Mouse (Mus musculus): ENCODE measurements at regions not wholly inside any gene's neighbourhood (a gene's known extent, or its start where the extent isn't known, plus 50 kb on each side); places are given as distances from the start of the nearest gene placed in this dataset.

- no peak for TF ChIP-seq CTCF (IDR thresholded peaks at IDR 0.05; ENCODE audit: borderline replicate concordance, control insufficient read depth, extremely low read depth, insufficient read depth, low read length, poor library complexity)
- no peak for TF ChIP-seq POLR2A (IDR thresholded peaks at IDR 0.05; ENCODE audit: control insufficient read depth, extremely low read depth, insufficient read depth, low read length, poor library complexity)
Measured at GRCm38 (mm10) chr15:97560096-97560495, 145.5 kb downstream of the Rpap3 start.
